Mouse (Mus musculus) retina, embryonic 14.5 days (tissue): ENCODE measurements at regions not wholly inside any gene's neighbourhood (a gene's known extent, or its start where the extent isn't known, plus 50 kb on each side); places are given as distances from the start of the nearest gene placed in this dataset.

Experiments used
- DNase-seq: peaks from one replicate; pipeline ENCODE4 v3.0.0-alpha.2; 2015; ENCODE audit warnings: low spot score

DNA sequence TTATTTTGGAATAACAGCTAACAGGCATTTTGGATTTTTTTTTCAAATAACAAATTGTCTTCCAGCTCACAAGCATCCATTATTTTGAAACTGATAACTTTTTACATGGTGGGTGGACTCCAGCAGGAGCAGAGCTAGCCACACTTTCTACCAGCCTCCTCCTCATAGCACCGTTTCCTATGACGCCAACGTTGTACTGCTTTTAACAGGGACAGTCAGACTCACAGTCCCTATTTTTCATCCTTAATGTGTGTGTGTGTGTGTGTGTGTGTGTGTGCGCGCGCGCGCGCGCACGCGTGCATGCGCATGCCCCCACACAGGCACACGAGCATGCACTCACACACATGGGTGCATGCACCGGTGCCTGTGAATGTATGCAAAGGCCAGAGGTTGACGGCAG lies 70.5 kb upstream of the S1pr3 start:
- DNase-seq = no peak

DNA sequence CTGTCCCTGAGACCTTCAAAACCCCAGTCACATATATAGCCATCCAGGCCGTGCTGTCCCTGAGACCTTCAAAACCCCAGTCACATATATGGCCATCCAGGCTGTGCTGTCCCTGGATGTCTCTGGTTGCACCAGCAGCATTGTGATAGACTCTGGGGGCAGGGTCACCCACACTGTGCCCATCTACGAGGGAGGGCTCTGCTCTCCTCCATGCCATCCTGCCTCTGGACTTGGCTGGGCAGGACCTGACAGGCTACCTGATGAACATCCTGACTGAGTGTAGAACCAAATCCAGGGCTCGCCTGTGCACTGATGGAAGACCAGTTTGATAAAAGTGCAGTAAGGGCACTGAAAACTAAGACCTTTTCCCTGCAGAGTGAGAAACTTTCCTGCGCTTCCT lies 63.1 kb upstream of the S1pr3 start:
- no peak for DNase-seq

DNA sequence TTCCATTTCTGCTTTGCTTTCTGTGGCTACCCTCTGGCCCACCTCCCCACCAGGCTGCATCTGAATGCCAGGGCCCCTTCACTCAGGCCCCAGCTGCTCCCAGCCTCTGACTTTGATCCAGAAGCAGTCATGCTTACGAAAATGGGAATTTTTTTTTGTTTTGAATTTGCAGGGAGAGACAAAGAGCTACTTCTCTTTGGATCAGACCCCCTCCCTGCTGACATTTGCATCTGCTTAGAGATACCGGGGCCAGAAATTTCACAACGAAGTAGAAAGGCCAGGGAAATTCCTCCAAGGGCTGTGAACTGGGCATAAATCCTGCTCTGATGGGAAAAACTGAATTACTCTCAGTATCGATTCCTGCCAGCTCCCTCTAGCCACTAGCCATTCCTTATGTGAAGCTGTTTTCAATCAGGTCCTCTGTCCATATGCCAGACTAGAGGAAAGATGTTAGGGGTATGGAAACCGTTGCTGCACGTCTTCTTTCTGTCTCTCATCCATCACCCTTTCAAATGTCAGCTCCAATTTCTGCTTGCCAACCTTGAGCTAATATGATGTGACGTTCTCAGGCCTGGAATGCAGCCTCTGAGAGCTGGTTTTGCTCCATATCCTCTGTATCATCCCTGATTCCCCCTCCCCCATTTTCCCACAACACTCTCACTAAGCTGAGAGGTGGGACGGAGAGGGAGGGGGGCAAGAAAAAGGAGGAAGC lies 62.4 kb upstream of the S1pr3 start:
- peak; percentile 78 for DNase-seq

DNA sequence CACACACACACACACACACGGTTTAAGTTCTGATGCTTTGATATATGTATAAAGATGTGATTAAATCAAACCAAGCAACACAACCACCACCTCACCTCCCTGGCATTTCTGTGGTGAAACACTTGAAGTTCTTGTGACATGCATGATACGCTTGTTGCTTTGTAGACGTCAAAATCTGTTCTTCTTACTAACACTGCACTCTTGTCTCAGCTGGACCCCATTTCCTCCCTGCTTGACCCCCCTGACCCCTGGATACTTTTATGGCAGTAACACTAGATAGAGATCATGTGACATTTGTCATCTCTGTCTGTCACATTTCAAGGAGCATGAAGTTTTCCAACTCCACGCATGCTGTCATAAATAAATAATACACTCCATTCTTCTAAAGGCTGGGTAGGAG lies 59.7 kb upstream of the S1pr3 start:
- no peak for DNase-seq

DNA sequence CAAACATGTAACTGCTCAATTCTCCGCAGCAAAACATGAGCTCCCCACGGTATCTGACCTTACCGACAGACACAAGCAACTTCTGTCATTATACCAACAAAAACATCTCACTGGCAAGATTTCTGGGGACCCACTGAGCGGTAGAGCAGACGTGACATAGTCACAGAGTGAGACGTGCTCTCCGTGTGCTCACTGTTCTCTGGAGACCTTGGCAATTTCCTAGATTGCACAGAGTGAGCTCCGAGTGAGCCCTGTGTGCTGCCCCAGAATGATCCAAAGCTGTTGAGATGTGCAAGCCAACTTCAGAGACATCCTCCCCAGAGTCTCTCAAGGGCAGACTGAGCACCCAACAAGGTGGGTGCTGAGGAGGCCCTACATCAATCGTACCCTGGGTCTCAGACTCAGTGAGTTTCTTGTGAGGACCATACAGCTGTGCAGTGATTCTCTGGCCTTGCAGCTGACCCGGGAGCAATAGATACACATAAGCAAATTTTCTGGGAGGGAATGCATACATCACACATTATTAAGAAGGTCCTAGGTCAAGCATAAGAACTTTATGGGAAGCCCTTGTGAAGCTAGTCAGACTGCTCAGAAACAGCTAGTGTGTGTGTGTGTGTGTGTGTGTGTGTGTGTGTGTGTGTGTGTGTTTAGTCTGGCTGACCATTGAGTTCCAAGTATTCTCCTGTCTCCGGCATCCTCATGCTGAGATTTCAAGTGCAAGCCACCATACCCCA lies 58.5 kb upstream of the S1pr3 start:
- DNase-seq = no peak

DNA sequence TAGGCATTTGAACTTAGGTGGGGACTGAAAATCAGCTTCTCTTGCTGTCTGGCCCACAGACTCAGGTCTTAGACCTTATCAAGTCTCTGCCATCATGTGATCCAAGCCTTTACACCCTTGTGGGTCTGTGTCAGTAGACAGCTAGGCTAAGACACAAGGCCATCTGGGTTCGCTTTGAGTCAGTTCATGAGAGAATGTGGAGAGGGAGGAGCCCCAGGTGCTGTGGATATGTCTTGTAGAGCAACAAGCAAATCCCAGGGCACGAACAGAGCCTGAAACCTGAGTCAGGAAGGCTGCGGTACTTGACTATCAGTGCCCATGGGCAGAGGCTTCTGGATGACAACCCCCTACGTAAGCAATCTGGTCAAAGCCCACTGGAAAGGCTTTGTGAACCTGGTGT lies 55.6 kb upstream of the S1pr3 start:
- no peak for DNase-seq

DNA sequence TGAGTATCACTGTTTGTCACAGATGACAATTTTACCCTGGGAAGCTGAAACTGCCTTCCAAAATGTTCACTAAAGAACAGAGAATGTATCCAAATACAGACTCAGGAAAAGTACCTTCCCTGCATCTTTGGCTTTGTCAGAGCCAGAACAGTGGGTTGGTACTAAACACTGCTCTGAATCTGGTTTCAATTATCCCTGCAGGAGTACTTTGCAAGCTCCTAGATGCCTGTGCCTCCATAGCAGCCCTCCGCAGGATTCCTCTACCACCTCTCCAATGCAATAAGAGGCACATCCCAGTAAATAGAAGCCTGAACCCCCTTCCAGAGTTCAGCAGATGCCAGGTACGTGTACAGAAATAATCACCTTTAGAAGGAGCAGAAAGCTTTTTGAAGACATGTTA lies 52.9 kb upstream of the S1pr3 start:
- DNase-seq = no peak
